Mouse (Mus musculus) embryo, embryonic 11.5 days (tissue): ENCODE results near the gene Cenpm.

Source experiments
- DNase-seq: peaks from one replicate; pipeline ENCODE4 v3.0.0-alpha.2; 2012; ENCODE audit warnings: low read depth, low spot score

Gene Cenpm

DNA sequence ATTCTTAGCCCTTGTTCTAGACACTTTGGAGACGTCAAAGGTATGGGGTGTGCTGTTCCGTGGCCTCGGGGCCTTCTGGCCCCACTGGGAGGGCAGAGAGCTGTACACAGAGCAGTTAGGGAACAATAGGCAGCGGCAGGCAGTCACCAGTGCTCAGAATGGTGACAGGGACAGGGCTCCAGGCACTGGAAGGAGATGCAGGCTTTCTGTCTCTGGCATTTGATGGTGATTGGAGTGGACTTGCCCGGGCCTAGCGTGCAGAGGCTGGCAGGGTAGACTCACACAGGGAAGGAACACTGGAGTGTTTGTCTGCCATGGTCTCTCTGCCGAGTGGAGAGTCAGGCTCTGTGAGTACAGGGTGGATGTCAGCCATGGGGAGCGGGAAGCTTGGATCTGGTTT, 51.9 kb downstream of the Cenpm start:
- no peak for DNase-seq

DNA sequence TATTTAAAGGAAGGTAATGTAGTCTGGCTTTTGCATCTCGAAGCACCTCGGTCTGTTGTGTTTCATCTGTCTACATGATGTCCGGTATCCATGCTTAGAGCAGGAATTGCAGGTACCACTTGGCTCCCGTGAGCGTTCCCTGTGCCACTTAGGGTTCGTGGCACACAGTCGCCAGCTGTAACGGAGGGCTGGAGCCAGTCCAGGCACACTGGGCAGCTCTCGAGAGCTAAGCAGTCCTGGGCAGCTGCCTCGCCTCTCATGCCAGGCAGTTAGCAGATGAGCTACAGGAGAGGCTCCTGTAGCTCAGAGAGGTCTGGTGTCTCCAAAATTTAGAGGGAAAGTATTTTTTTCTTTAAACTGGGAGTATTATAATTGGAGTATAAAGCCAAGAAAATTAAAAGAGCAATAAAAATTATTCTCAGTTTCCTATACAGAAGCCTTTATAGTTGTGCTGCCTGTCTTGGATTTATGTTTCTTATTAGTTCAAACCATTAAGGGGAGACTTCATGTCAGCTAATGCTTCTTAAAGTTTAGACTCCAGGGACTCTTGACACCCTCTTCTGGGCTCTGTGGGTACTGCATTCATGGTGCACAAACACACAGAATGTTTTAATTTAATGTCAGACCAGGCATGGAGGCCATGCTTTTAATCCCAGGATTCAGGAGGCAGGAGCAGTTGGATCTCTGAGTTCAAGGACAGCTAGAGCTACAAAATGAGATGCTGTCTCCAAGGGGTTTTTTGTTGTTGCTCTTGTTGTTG, 55.9 kb downstream of the Cenpm start:
- DNase-seq = no peak

DNA sequence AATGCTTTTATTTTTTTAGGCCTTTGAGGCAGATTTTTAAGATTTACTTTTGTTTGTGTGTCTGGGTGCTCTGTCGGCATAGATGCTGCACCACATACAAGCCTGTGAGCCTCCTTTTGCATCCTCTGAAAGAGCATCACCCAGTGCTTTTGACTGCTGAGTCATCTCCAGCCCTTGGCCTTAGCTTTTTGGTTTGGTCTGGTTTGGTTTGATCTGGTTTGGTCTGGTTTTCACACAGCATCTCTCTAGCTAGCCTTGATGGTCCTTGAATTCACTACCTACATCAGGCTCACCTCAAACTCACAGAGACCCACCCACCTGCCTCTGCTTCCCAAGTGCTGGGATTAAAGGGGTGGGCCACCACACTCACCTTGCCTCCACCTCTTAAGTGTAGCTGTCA, 56.6 kb downstream of the Cenpm start:
- DNase-seq = no peak

DNA sequence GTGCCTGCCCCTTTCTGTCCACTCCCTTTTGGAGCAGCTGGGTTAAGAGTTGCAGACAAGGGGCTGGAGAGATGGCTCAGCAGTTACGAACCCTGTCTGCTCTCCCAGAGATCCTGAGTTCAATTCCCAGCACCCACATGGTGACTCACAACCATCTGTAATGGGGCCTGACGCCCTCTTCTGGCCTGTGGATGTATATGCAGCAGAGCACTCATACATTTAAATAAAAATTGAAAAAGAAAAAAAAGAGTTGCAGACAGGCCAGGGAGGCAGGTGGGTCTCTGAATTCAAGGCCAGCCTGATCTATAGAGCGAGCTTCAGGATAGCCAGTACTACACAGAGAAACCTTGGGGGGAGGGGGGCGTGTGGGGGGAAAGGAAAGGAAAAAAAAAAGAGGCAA, 57.1 kb downstream of the Cenpm start:
- DNase-seq = no peak

DNA sequence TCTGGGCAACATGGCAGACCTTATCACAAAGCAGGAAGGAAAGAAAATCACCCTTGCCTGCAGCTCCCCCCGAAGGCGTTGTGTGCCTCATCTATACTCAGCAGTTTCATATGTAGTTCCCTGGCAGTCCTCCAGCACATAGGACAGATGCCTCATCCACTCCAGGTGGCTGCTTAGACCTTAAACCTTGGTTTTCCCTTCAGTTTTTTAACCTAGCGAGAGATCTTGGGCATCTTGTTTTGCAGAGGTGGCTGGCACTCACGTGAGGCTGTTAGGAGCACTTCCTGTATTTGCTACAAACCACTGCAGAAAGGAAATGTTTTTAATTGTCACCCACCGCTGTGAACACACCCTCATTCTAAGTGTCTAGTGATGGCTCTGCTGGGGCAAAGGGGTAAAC, 57.6 kb downstream of the Cenpm start:
- DNase-seq = no peak

DNA sequence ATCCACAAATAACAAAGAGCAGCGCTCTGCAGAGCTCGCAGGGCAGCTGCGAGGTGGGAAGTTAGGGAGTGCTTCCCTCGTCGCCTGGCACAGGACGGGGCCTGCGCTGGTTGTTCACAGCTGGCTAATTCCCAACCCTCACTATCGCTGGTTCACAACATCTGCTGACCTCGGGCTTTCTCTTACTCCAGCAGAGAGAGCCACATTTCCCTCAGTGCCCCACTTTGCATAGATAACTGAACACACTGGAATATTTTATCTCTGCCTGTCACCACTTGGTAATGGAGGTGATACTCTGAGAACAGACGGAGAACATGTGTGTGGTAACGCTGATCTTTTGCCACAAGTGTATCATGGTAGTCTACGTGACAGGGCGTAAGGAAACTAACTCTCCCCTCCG, 58.4 kb downstream of the Cenpm start:
- no peak for DNase-seq

DNA sequence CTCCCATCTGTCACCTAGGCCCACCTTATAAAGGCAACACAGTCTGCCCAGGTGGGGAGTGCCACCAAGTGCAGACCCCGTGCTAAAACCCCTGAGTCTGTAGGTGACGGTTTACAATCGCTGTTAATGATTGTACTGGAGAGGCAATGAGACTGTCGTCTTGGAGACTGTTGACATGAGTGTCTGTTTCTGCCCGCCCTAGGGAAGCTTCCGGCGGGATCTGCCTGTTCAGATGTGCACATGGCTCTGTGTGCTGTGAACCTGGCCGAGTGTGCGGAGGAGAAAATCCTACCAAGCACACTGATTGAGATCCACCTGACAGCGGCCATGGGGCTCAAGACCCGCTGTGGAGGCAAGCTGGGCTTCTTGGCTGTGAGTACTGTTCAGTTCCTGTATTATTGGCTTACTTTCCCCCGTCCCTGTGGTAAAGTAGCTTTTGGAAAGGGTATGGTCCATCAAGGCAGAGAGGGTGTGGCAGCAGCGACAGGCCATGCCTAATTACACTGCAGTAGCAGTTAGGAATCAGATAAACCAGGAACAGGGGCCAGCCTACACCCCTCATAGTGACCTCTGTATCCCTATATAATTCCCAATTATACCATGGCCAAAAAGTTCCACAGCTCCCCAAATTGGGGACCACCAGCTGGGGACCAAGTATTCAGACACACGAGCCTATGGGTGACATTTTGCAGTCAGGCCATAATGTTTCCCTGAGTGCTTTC, 59.3 kb downstream of the Cenpm start:
- no peak for DNase-seq

DNA sequence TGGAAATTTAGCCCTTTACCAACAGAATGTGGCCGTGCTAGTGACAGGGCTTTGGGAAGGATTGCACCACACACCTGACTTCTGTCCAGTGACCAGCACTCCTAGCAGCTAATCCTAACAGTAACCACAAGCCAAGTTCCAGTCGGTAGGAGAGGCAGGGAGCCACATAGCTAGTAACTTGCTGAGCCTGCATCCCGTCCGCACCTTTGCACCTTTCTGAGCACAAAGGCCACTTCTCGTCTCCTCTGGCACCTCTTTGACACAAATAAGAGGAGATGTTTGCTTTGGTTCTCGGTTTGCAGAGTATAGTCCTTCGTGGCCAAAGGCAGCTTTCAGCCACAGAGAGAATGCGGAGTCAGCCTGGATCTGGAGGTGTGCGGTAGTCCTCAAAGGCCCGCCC, 59.9 kb downstream of the Cenpm start:
- no peak for DNase-seq

DNA sequence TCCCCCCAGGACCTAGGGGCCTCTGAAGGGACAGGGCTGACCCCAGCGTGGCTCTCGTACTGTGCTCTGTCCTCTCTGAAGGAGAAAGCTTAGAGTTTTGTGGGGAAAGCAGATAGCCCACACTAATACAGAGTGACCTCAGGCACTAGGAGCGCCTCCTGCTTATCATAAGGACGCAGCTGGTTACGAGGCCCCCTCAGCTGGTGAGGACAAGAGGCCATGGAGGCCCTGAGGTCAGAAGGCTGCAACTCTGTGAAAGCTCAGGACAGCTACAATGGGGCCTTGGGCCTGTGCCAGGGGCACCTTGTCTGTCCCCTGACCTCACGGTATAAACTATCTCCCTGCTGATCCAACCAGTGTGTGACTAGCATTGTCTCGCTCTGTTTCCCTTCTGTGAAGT, 60.4 kb downstream of the Cenpm start:
- DNase-seq = no peak
